Mouse (Mus musculus): ENCODE measurements around the gene Zc3h7a. TPM values are rescaled to one million over a fixed set of nuclear protein-coding genes. Genes with fewer than 3 reads are reported as not detected.
A peak's percentile ranks its signal among the peaks of the same experiment; 100 is the strongest.

Gene Zc3h7a
- total RNA-seq (2017): 597 to 769 TPM (median 623 TPM) in 3 replicates

- peak; percentile 78 for ATAC-seq (replicated peaks; ENCODE audit: insufficient number of reproducible peaks, low FRiP score, low TSS enrichment, poor library complexity, severe bottlenecking)
These were observed at the start of gene Zc3h7a for GRCm38 (mm10) chr16:11176208-11176883. Gene Zc3h7a, minus strand, starts transcription at chr16:11176393.

DNA sequence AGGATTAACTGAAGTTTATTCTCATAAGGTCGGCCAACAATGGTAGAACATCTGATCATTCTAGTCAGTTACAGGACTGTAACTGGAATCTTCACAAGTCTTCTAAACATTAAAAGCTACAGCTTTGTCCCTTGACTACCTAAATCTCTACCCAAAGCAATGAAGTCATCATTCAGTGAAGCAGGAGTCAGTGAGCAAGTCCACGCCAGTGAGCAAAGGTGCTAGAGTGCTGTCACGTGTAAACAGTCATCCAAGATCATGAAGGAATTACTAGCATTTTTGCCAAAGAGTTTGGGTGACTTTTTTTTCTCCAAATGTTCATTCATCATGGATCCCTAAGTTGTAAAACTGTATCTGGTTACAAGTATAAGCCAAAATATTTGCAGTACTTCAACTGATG is 41.6 kb upstream of the Zc3h7a start:
- no peak for ATAC-seq (replicated peaks; ENCODE audit: insufficient number of reproducible peaks, low FRiP score, low TSS enrichment, poor library complexity, severe bottlenecking)

DNA sequence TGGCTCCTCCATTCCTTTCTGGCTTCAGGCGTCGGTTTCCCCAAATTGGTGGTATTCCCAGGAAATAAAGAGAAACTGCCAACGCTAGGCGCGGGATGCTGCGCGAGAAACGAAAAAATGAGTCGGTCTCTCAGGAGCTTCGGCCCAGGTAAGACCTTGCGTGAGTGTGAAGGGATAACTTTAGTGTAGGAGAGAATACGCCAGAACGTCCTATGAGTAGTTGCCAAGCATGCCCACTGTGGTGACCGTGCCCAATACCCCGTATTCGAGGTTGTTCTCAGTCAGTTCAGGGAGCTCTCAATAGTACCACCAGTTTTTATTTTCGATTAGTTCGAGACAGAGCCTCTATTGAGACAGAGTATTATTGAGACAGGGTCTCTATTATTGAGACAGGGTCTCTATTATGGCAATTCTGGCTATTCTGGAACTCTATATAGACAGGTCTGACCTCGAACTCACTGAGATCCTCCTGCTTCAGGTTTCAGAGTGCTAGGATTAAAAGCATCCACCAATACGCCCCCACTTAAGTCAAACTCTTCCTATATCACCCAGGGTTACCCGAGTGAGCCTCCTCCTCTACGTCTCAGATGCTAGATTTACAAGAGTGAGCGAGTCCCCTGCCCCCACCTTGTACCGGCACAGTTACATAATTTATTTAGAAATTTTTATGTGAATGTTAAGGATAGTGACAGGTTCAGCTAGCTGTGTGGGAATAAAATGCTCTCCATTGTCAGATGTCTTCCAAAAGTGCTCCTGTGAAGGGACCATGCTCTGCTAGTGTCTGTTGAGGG is 27.6 kb upstream of the Zc3h7a start:
- no peak for ATAC-seq (replicated peaks; ENCODE audit: insufficient number of reproducible peaks, low FRiP score, low TSS enrichment, poor library complexity, severe bottlenecking)

GRCm38 (mm10) chr16:11202571-11203554 is 26.7 kb upstream of the Zc3h7a start, which contains the start of gene Rsl1d1:
Gene Rsl1d1, minus strand, starts transcription at chr16:11203331.
- ATAC-seq (replicated peaks; ENCODE audit: insufficient number of reproducible peaks, low FRiP score, low TSS enrichment, poor library complexity, severe bottlenecking): peak; percentile 99

- no peak for ATAC-seq (replicated peaks; ENCODE audit: insufficient number of reproducible peaks, low FRiP score, low TSS enrichment, poor library complexity, severe bottlenecking)
These were observed 25.7 kb upstream of the Zc3h7a start for GRCm38 (mm10) chr16:11201740-11202394.

DNA sequence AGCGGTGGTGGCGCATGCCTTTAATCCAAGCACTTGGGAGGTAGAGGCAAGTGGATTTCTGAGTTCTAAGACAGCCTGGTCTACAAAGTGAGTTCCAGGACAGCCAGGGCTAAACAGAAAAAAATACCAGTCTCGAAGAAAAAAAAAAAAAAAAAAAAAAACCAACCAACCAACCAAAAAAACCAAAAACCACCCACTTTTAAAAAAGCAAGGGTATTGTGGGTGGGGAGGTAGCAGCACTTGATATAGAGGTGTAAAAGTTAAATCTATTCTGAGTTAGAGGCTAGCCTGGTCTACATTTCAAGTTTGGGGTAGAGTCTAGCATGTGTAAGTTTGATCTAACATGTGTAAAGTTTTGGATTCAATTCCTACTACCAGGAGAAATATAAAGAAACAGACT is 24.1 kb upstream of the Zc3h7a start:
- no peak for ATAC-seq (replicated peaks; ENCODE audit: insufficient number of reproducible peaks, low FRiP score, low TSS enrichment, poor library complexity, severe bottlenecking)

- no peak for ATAC-seq (replicated peaks; ENCODE audit: insufficient number of reproducible peaks, low FRiP score, low TSS enrichment, poor library complexity, severe bottlenecking)
These were observed 22.3 kb upstream of the Zc3h7a start for GRCm38 (mm10) chr16:11198467-11198866.

- no peak for ATAC-seq (replicated peaks; ENCODE audit: insufficient number of reproducible peaks, low FRiP score, low TSS enrichment, poor library complexity, severe bottlenecking)
These were observed 20.9 kb upstream of the Zc3h7a start for GRCm38 (mm10) chr16:11197052-11197451.

- ATAC-seq (replicated peaks; ENCODE audit: insufficient number of reproducible peaks, low FRiP score, low TSS enrichment, poor library complexity, severe bottlenecking): no peak
These were observed 17.0 kb upstream of the Zc3h7a start for GRCm38 (mm10) chr16:11193231-11193630.

DNA sequence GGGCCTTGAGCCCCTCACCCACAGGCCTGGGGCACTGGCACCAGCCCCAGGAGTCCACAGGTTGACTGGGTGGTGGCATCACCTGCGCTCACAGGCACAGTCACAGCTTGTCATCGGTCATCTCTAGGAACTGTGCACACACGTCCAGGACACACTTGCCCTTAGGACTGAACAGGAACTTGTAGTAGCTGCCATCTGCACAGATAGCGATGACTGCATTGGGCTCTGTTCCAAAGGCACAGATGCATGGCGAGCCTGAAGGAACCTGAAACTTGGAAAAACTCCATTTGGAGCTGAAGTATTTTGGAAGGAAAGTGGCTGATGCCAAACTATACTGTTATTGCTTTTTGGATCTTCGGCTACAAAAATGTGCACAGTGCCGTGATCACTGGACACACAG is 14.0 kb upstream of the Zc3h7a start:
- no peak for ATAC-seq (replicated peaks; ENCODE audit: insufficient number of reproducible peaks, low FRiP score, low TSS enrichment, poor library complexity, severe bottlenecking)

- ATAC-seq (replicated peaks; ENCODE audit: insufficient number of reproducible peaks, low FRiP score, low TSS enrichment, poor library complexity, severe bottlenecking): no peak
These were observed 1.2 kb upstream of the Zc3h7a start for GRCm38 (mm10) chr16:11177404-11177803.

- no peak for ATAC-seq (replicated peaks; ENCODE audit: insufficient number of reproducible peaks, low FRiP score, low TSS enrichment, poor library complexity, severe bottlenecking)
These were observed 671 bp upstream of the Zc3h7a start for GRCm38 (mm10) chr16:11176884-11177244.

DNA sequence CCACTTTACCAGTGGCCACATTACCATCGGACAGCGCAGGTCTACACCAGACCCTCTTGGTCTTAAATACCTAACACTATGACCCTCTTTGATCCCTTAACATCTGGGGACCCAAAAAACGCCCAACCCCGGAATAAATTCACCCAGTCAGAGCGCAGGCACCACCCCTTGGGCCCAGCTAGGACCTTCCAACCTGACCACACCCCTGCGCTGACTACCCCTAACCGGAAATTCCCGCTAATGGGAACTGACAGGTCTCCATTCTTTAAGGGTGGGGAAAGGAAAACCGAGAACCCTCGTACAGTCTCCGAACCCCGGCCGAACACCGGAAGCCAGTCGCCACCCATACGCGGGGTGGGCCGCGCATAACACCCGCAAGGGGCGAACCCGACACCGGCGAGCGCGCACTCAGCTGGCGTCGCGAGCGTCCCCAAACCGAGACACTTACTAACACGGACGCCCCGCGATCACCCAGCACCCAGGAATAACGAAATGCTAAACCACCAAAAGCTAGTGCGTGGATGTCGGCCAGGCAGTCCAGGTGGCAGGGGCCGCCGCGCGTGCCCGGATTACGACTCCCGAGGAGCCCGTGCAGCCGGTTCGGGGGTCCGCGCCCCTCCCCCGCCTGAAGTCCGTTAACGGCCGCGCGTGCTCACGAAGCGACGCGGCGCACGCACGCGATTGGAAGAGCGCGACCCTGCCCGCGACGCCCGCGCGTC is 545 bp downstream of the Zc3h7a start:
- peak; percentile 38; the same call in 1 of the 2 replicates for ATAC-seq (replicated peaks; ENCODE audit: insufficient number of reproducible peaks, low FRiP score, low TSS enrichment, poor library complexity, severe bottlenecking)

GRCm38 (mm10) chr16:11175100-11175488 is 1.1 kb downstream of the Zc3h7a start:
- no peak for ATAC-seq (replicated peaks; ENCODE audit: insufficient number of reproducible peaks, low FRiP score, low TSS enrichment, poor library complexity, severe bottlenecking)

- ATAC-seq (replicated peaks; ENCODE audit: insufficient number of reproducible peaks, low FRiP score, low TSS enrichment, poor library complexity, severe bottlenecking): peak; percentile 27; the same call in 1 of the 2 replicates
These were observed 1.5 kb downstream of the Zc3h7a start for GRCm38 (mm10) chr16:11174671-11175081.

- no peak for ATAC-seq (replicated peaks; ENCODE audit: insufficient number of reproducible peaks, low FRiP score, low TSS enrichment, poor library complexity, severe bottlenecking)
These were observed 4.5 kb downstream of the Zc3h7a start for GRCm38 (mm10) chr16:11171679-11172078.

- ATAC-seq (replicated peaks; ENCODE audit: insufficient number of reproducible peaks, low FRiP score, low TSS enrichment, poor library complexity, severe bottlenecking): no peak
These were observed 9.8 kb downstream of the Zc3h7a start for GRCm38 (mm10) chr16:11166431-11166830.

DNA sequence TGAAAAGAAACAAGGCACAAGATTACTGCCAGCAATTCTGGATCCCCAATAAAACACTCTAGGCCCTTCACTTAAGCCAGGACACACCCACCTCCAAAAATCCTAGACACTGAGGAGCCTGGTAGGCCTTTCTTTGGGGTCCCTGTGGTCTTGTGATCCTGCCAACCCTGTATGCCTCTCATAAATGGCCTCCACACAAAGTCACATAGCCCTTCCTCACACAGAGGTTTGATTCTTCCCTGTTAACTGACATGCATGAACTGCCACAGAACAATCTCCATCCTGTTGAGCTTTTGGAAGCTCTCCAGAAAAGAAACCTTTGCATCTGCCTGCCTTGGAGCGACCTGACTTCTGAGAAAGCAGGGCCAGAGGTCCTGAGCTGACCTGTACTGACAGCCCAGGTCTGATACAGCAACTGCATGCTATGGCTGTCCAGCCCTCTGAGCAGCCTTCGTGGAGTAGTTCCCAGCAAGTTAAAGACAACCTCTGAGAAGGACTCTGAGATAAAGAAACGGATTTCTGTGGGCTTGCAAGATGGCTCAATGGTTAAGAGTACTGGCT is 11.4 kb downstream of the Zc3h7a start:
- no peak for ATAC-seq (replicated peaks; ENCODE audit: insufficient number of reproducible peaks, low FRiP score, low TSS enrichment, poor library complexity, severe bottlenecking)

Measured in monocyte, adult 5-6 weeks (primary cell).